Mouse (Mus musculus) CD4-positive, CD25-positive, alpha-beta regulatory T cell, adult 9 weeks (primary cell): ENCODE results near the gene Slc38a8. TPM values are rescaled to one million over a fixed set of nuclear protein-coding genes. Genes with fewer than 3 reads are reported as not detected.

Source experiments
- polyA plus RNA-seq: library from polyadenylated mRNA; unstranded; fragments of 100-300 nt; shearing (Covaris generic); gene quantifications from one replicate; pipeline ENCODE4 v1.2.1, GENCODE M21; 2017

Slc38a8 gene
- polyA plus RNA-seq, result 0.10 TPM

GRCm38 (mm10) chr8:119501598-119501997 lies at the start of gene Slc38a8:
TSS of gene Slc38a8 (minus strand) at chr8:119501698.

GRCm38 (mm10) chr8:119446211-119446989 lies 55.1 kb downstream of the Slc38a8 start, which contains the start of gene Necab2:
TSS of gene Necab2 (plus strand) at chr8:119446719.

GRCm38 (mm10) chr8:119433582-119434174 lies 67.8 kb downstream of the Slc38a8 start, which contains the start of gene Osgin1:
TSS of gene Osgin1 (plus strand) at chr8:119434124.

Other genes starting within 250 kb of the Slc38a8 start
- 228 TPM for gene Hsbp1, start 157.2 kb downstream of the Slc38a8 start, polyA plus RNA-seq
- 3.0 TPM for gene Mlycd, start 106.8 kb downstream of the Slc38a8 start, polyA plus RNA-seq
- 28.2 TPM for gene Osgin1, start 67.6 kb downstream of the Slc38a8 start, polyA plus RNA-seq
- not detected for gene Necab2, start 55.0 kb downstream of the Slc38a8 start, polyA plus RNA-seq
- 114 TPM for gene Mbtps1, start 57.0 kb upstream of the Slc38a8 start, polyA plus RNA-seq
- 93.8 TPM for gene Hsdl1, start 73.5 kb upstream of the Slc38a8 start, polyA plus RNA-seq
- not detected for gene Dnaaf1, start 73.5 kb upstream of the Slc38a8 start, polyA plus RNA-seq
- 46.0 TPM for gene Taf1c, start 103.5 kb upstream of the Slc38a8 start, polyA plus RNA-seq
- gene Adad2, start 111.0 kb upstream of the Slc38a8 start, polyA plus RNA-seq, result not detected
- gene Kcng4, start 134.0 kb upstream of the Slc38a8 start, polyA plus RNA-seq, result not detected
- gene Wfdc1, start 164.7 kb upstream of the Slc38a8 start, polyA plus RNA-seq, result not detected
- not detected for gene Atp2c2, start 198.3 kb upstream of the Slc38a8 start, polyA plus RNA-seq